Mouse (Mus musculus): ENCODE results near the gene Vmn2r24. TPM values are rescaled to one million over a fixed set of nuclear protein-coding genes. Genes with fewer than 3 reads are reported as not detected.

Gene Vmn2r24
- polyA plus RNA-seq (2012; rRNA removed), result not detected in 2 replicates

GRCm38 (mm10) chr6:123778579-123778978, at the start of gene Vmn2r24:
Gene Vmn2r24 (plus strand): TSS chr6:123778879.

GRCm38 (mm10) chr6:123853363-123853762, 74.7 kb downstream of the Vmn2r24 start, which contains the start of gene Vmn2r25:
Gene Vmn2r25 (minus strand): TSS chr6:123853463.

Other genes starting within 250 kb of the Vmn2r24 start
- not detected in 2 replicates for gene Vmn2r21, start 245.5 kb upstream of the Vmn2r24 start, polyA plus RNA-seq (2012; rRNA removed)
- gene Vmn2r22, start 128.2 kb upstream of the Vmn2r24 start, polyA plus RNA-seq (2012; rRNA removed), result not detected in 2 replicates
- gene Vmn2r23, start 76.2 kb upstream of the Vmn2r24 start, polyA plus RNA-seq (2012; rRNA removed), result not detected in 2 replicates
- gene Vmn2r25, start 74.6 kb downstream of the Vmn2r24 start, polyA plus RNA-seq (2012; rRNA removed), result not detected in 2 replicates
- gene Vmn2r26, start 245.7 kb downstream of the Vmn2r24 start, polyA plus RNA-seq (2012; rRNA removed), result not detected in 2 replicates

Measured in central nervous system, embryonic 18 days (tissue).